Mouse (Mus musculus) midbrain, embryonic 13.5 days (tissue): ENCODE measurements around the gene Cul4b. TPM values are rescaled to one million over a fixed set of nuclear protein-coding genes. Genes with fewer than 3 reads are reported as not detected.

Experiments
- ATAC-seq: fragments of 200-750 bp; cut with Nextera tagmentation; 2 replicates; pipeline ENCODE4 v1.8.0; 2017; ENCODE audit warnings: mild to moderate bottlenecking, moderate TSS enrichment, moderate library complexity
- H3K27ac ChIP-seq: fragments of 300-500 bp; sonication (generic); 2 replicates; pipeline ENCODE4 v1.5.1; 2015; ENCODE audit warnings: inconsistent platforms, mild to moderate bottlenecking, moderate library complexity
- H3K27me3 ChIP-seq: fragments of 300-500 bp; sonication (generic); 2 replicates; pipeline ENCODE4 v1.6.1; 2015; ENCODE audit warnings: mild to moderate bottlenecking, inconsistent platforms
- H3K36me3 ChIP-seq: fragments of 300-500 bp; sonication (generic); 2 replicates; pipeline ENCODE4 v1.6.1; 2015; ENCODE audit warnings: mild to moderate bottlenecking, inconsistent platforms
- H3K4me1 ChIP-seq: fragments of 300-500 bp; sonication (generic); replicated peaks from 2 replicates; pipeline ENCODE4 v1.6.1; 2015; ENCODE audit warnings: inconsistent platforms
- H3K4me2 ChIP-seq: fragments of 300-500 bp; sonication (generic); replicated peaks from 2 replicates; pipeline ENCODE4 v1.6.1; 2015; ENCODE audit warnings: moderate library complexity, mild to moderate bottlenecking, inconsistent platforms
- H3K4me3 ChIP-seq: fragments of 300-500 bp; sonication (generic); replicated peaks from 2 replicates; pipeline ENCODE4 v1.5.1; 2015; ENCODE audit warnings: mild to moderate bottlenecking, inconsistent platforms
- H3K9ac ChIP-seq: fragments of 300-500 bp; sonication (generic); replicated peaks from 2 replicates; pipeline ENCODE4 v1.6.1; 2015; ENCODE audit warnings: mild to moderate bottlenecking, inconsistent platforms
- H3K9me3 ChIP-seq: fragments of 300-500 bp; sonication (generic); 2 replicates; pipeline ENCODE4 v1.6.1; 2016; ENCODE audit warnings: mild to moderate bottlenecking, inconsistent platforms
- WGBS: fragments of 180-500 bp; shearing (Covaris S2); methylation state at CpG from one replicate; pipeline ENCODE4 v1.1.7; 2015; 5-methylcytosine and 5-hydroxymethylcytosine counted together
- polyA plus RNA-seq: library from polyadenylated mRNA; unstranded; fragments of >200 nt; fragmentation: Nextera tagmentation; extraction: Ambion mirVana; gene quantifications from 2 replicates; pipeline ENCODE4 v1.2.1, GENCODE M21; 2015

Cul4b gene
- 19.1 and 20.0 TPM in 2 replicates for polyA plus RNA-seq

- H3K9ac ChIP-seq, result no peak within 1 kb of the TSS
- H3K27ac ChIP-seq, result no peak within 1 kb of the TSS
- no peaks in the 10 kb centered on the region for H3K4me1 ChIP-seq
- no peak within 1 kb of the TSS for H3K4me3 ChIP-seq
- no peak within 1 kb of the TSS for H3K4me2 ChIP-seq
- whole genome bisulfite sequencing, result 88% methylated on average over 15 of the region's 15 CpGs
- no peaks in the 10 kb centered on the region for H3K27me3 ChIP-seq
- no peak for ATAC-seq
- H3K9me3 ChIP-seq, result no peaks in the 10 kb centered on the region
- H3K36me3 ChIP-seq, result no peaks in the 10 kb centered on the region
Measured at GRCm38 (mm10) chrX:38576078-38576477, at the start of gene Cul4b. TSS of gene Cul4b (minus strand) at chrX:38576196.

GRCm38 (mm10) chrX:38600995-38601369 lies 25.0 kb upstream of the Cul4b start:
- ATAC-seq, result peak; percentile 82
- Histone ChIP-seq H3K9ac (peak overlapping the region; percentile 50), H3K27ac (peak overlapping the region; percentile 87), H3K4me2 (peak overlapping the region; percentile 53), H3K4me1 (no peaks in the 10 kb centered on the region), H3K36me3 (no peaks in the 10 kb centered on the region), H3K4me3 (peak overlapping the region; percentile 48), H3K9me3 (no peaks in the 10 kb centered on the region), H3K27me3 (no peaks in the 10 kb centered on the region)
- 12% methylated on average over 3 of the region's 3 CpGs for WGBS

- ATAC-seq, result peak; percentile 91
- 20% methylated on average over 26 of the region's 26 CpGs for WGBS
- H3K27ac ChIP-seq, result peak within 1 kb of the TSS; percentile 87
Measured at GRCm38 (mm10) chrX:38600177-38600994, 24.4 kb upstream of the Cul4b start, which contains the start of gene Mcts1. TSS of gene Mcts1 (plus strand) at chrX:38600578.

GRCm38 (mm10) chrX:38593180-38593889 lies 17.3 kb upstream of the Cul4b start:
- Histone ChIP-seq H3K36me3 (no peaks in the 10 kb centered on the region), H3K9me3 (no peaks in the 10 kb centered on the region), H3K4me2 (no peak overlapping the region), H3K27ac (no peak overlapping the region), H3K9ac (no peak overlapping the region), H3K4me3 (no peak overlapping the region), H3K4me1 (no peaks in the 10 kb centered on the region), H3K27me3 (no peaks in the 10 kb centered on the region)
- WGBS, result 68% methylated on average over 5 of the region's 5 CpGs
- ATAC-seq, result no peak

More at GRCm38 (mm10) chrX:38600177-38600994, 24.4 kb upstream of the Cul4b start, which contains the start of gene Mcts1:
- H3K9ac ChIP-seq, result peak within 1 kb of the TSS; percentile 50
- H3K4me1 ChIP-seq, result no peaks in the 10 kb centered on the region
- peak within 1 kb of the TSS; percentile 53 for H3K4me2 ChIP-seq
- no peaks in the 10 kb centered on the region for H3K36me3 ChIP-seq
- no peaks in the 10 kb centered on the region for H3K27me3 ChIP-seq
- H3K9me3 ChIP-seq, result no peaks in the 10 kb centered on the region
- H3K4me3 ChIP-seq, result peak within 1 kb of the TSS; percentile 48

GRCm38 (mm10) chrX:38591749-38592148 lies 15.8 kb upstream of the Cul4b start:
- H3K9me3 ChIP-seq, result no peaks in the 10 kb centered on the region
- H3K27ac ChIP-seq, result no peak overlapping the region
- WGBS, result 90% methylated on average over 3 of the region's 3 CpGs
- no peaks in the 10 kb centered on the region for H3K36me3 ChIP-seq
- H3K4me2 ChIP-seq, result no peak overlapping the region
- no peak overlapping the region for H3K4me3 ChIP-seq
- no peaks in the 10 kb centered on the region for H3K27me3 ChIP-seq
- ATAC-seq, result no peak
- H3K9ac ChIP-seq, result no peak overlapping the region
- H3K4me1 ChIP-seq, result no peaks in the 10 kb centered on the region

- no peak for ATAC-seq
- Histone ChIP-seq H3K4me1 (no peaks in the 10 kb centered on the region), H3K27ac (no peak overlapping the region), H3K9ac (no peak overlapping the region), H3K9me3 (no peaks in the 10 kb centered on the region), H3K27me3 (no peaks in the 10 kb centered on the region), H3K36me3 (no peaks in the 10 kb centered on the region), H3K4me2 (no peak overlapping the region), H3K4me3 (no peak overlapping the region)
- 43% methylated on average over 4 of the region's 4 CpGs for WGBS
Measured at GRCm38 (mm10) chrX:38589827-38590226, 13.8 kb upstream of the Cul4b start.

GRCm38 (mm10) chrX:38583261-38583660 lies 7.3 kb upstream of the Cul4b start:
- no peaks in the 10 kb centered on the region for H3K27me3 ChIP-seq
- H3K9me3 ChIP-seq, result no peaks in the 10 kb centered on the region
- no peak for ATAC-seq
- no peak overlapping the region for H3K4me2 ChIP-seq
- H3K4me3 ChIP-seq, result no peak overlapping the region
- no peak overlapping the region for H3K9ac ChIP-seq
- H3K27ac ChIP-seq, result no peak overlapping the region
- no peaks in the 10 kb centered on the region for H3K4me1 ChIP-seq
- no peaks in the 10 kb centered on the region for H3K36me3 ChIP-seq

- no peaks in the 10 kb centered on the region for H3K36me3 ChIP-seq
- H3K4me1 ChIP-seq, result no peaks in the 10 kb centered on the region
- H3K27ac ChIP-seq, result no peak overlapping the region
- no peak overlapping the region for H3K4me2 ChIP-seq
- H3K9ac ChIP-seq, result no peak overlapping the region
- H3K9me3 ChIP-seq, result no peaks in the 10 kb centered on the region
- no peak overlapping the region for H3K4me3 ChIP-seq
- ATAC-seq, result no peak
- no peaks in the 10 kb centered on the region for H3K27me3 ChIP-seq
- WGBS, result 95% methylated on average over 1 of the region's 1 CpGs
Measured at GRCm38 (mm10) chrX:38581140-38581539, 5.1 kb upstream of the Cul4b start.

GRCm38 (mm10) chrX:38566521-38567205 lies 9.3 kb downstream of the Cul4b start:
- ATAC-seq, result no peak
- Histone ChIP-seq H3K4me3 (no peak overlapping the region), H3K36me3 (no peaks in the 10 kb centered on the region)

GRCm38 (mm10) chrX:38565176-38565542 lies 10.8 kb downstream of the Cul4b start:
- Histone ChIP-seq H3K9me3 (no peaks in the 10 kb centered on the region), H3K27ac (peak overlapping the region; percentile 91), H3K36me3 (0 out of 2 replicates have a peak, but pooled peaks cover 5% of the 10 kb centered on the region), H3K4me3 (peak overlapping the region; percentile 52), H3K4me2 (peak overlapping the region; percentile 68), H3K4me1 (peaks cover 15% of the 10 kb centered on the region), H3K9ac (peak overlapping the region; percentile 72), H3K27me3 (no peaks in the 10 kb centered on the region)
- WGBS, result 17% methylated on average over 8 of the region's 8 CpGs
- no peak for ATAC-seq

More at GRCm38 (mm10) chrX:38566521-38567205, 9.3 kb downstream of the Cul4b start:
- 68% methylated on average over 6 of the region's 6 CpGs for WGBS
- Histone ChIP-seq H3K9me3 (no peaks in the 10 kb centered on the region), H3K9ac (no peak overlapping the region), H3K27me3 (no peaks in the 10 kb centered on the region), H3K27ac (no peak overlapping the region), H3K4me1 (peaks cover 9% of the 10 kb centered on the region), H3K4me2 (no peak overlapping the region)

- Histone ChIP-seq H3K36me3 (0 out of 2 replicates have a peak, but pooled peaks cover 8% of the 10 kb centered on the region), H3K4me2 (peak overlapping the region; percentile 68), H3K4me3 (peak overlapping the region; percentile 52), H3K27ac (peak overlapping the region; percentile 91), H3K27me3 (no peaks in the 10 kb centered on the region), H3K9ac (peak overlapping the region; percentile 72), H3K9me3 (no peaks in the 10 kb centered on the region), H3K4me1 (peaks cover 15% of the 10 kb centered on the region)
- peak; percentile 96 for ATAC-seq
- WGBS, result 27% methylated on average over 47 of the region's 52 CpGs
Measured at GRCm38 (mm10) chrX:38564542-38565175, 11.3 kb downstream of the Cul4b start.
